Mouse (Mus musculus): ENCODE data around the gene Rps16. TPM values are rescaled to one million over a fixed set of nuclear protein-coding genes. Genes with fewer than 3 reads are reported as not detected.
"Not testable (repeated sequence)": the region's sequence is repeated elsewhere in the genome, so short reads cannot be mapped to it uniquely, and the experiment has no call there.

Rps16 gene
- polyA plus RNA-seq, 1 experiment from 2014 or later: 531 TPM

- H3K36me3 ChIP-seq (ENCODE audit: control insufficient read depth, insufficient read depth): peaks cover 13% of the 10 kb centered on the region
- H3K4me3 ChIP-seq (ENCODE audit: low read depth, low read length): no peak overlapping the region
- H3K27me3 ChIP-seq (ENCODE audit: control insufficient read depth, insufficient read depth, low read depth, low read length): no peaks in the 10 kb centered on the region
- 4% methylated on average over 4 of the region's 4 CpGs for WGBS (ENCODE audit: insufficient replicate concordance)
- H3K4me2 ChIP-seq (ENCODE audit: low read depth, low read length): no peak overlapping the region
- H3K9me3 ChIP-seq (replicated peaks; ENCODE audit: control insufficient read depth, low read length): no peaks in the 10 kb centered on the region
- no peak overlapping the region; the same call in 1 of the 2 replicates for H3K9ac ChIP-seq (ENCODE audit: low read depth, low read length)
- peak; percentile 44 for ATAC-seq (ENCODE audit: low read depth)
- H3K27ac ChIP-seq (ENCODE audit: low read length): peak overlapping the region; percentile 84
- peaks cover 50% of the 10 kb centered on the region for H3K4me1 ChIP-seq (ENCODE audit: control insufficient read depth, low read depth, low read length)
Measured at GRCm38 (mm10) chr7:28386462-28386861, 36.0 kb downstream of the Rps16 start.

GRCm38 (mm10) chr7:28386877-28387276 is 36.4 kb downstream of the Rps16 start:
- not testable (repeated sequence) for H3K27ac ChIP-seq (ENCODE audit: low read length); H3K4me3 ChIP-seq (ENCODE audit: low read depth, low read length); H3K27me3 ChIP-seq (ENCODE audit: control insufficient read depth, insufficient read depth, low read depth, low read length); ATAC-seq (ENCODE audit: low read depth); H3K4me2 ChIP-seq (ENCODE audit: low read depth, low read length); H3K9me3 ChIP-seq (replicated peaks; ENCODE audit: control insufficient read depth, low read length); H3K9ac ChIP-seq (ENCODE audit: low read depth, low read length)
- peaks cover 13% of the 10 kb centered on the region for H3K36me3 ChIP-seq (ENCODE audit: control insufficient read depth, insufficient read depth)
- peaks cover 50% of the 10 kb centered on the region for H3K4me1 ChIP-seq (ENCODE audit: control insufficient read depth, low read depth, low read length)
- WGBS (ENCODE audit: insufficient replicate concordance): 60% methylated on average over 6 of the region's 6 CpGs

GRCm38 (mm10) chr7:28387384-28387783 is 36.9 kb downstream of the Rps16 start:
- ATAC-seq (ENCODE audit: low read depth); H3K4me3 ChIP-seq (ENCODE audit: low read depth, low read length); H3K4me2 ChIP-seq (ENCODE audit: low read depth, low read length); H3K9ac ChIP-seq (ENCODE audit: low read depth, low read length); H3K27me3 ChIP-seq (ENCODE audit: control insufficient read depth, insufficient read depth, low read depth, low read length); H3K27ac ChIP-seq (ENCODE audit: low read length); H3K9me3 ChIP-seq (replicated peaks; ENCODE audit: control insufficient read depth, low read length): not testable (repeated sequence)
- 73% methylated on average over 7 of the region's 7 CpGs for WGBS (ENCODE audit: insufficient replicate concordance)
- Histone ChIP-seq H3K36me3 (ENCODE audit: control insufficient read depth, insufficient read depth) (peaks cover 13% of the 10 kb centered on the region), H3K4me1 (ENCODE audit: control insufficient read depth, low read depth, low read length) (peaks cover 46% of the 10 kb centered on the region)

GRCm38 (mm10) chr7:28390331-28390730 is 39.9 kb downstream of the Rps16 start:
- H3K4me2 ChIP-seq (ENCODE audit: low read depth, low read length): no peak overlapping the region
- H3K9ac ChIP-seq (ENCODE audit: low read depth, low read length): no peak overlapping the region
- H3K27me3 ChIP-seq (ENCODE audit: control insufficient read depth, insufficient read depth, low read depth, low read length): no peaks in the 10 kb centered on the region
- WGBS (ENCODE audit: insufficient replicate concordance): 79% methylated on average over 3 of the region's 3 CpGs
- no peak for ATAC-seq (ENCODE audit: low read depth)
- H3K27ac ChIP-seq (ENCODE audit: low read length): no peak overlapping the region
- H3K9me3 ChIP-seq (replicated peaks; ENCODE audit: control insufficient read depth, low read length): no peaks in the 10 kb centered on the region
- H3K4me1 ChIP-seq (ENCODE audit: control insufficient read depth, low read depth, low read length): peaks cover 24% of the 10 kb centered on the region
- H3K4me3 ChIP-seq (ENCODE audit: low read depth, low read length): no peak overlapping the region
- peaks cover 16% of the 10 kb centered on the region for H3K36me3 ChIP-seq (ENCODE audit: control insufficient read depth, insufficient read depth)

- Histone ChIP-seq H3K9me3 (replicated peaks; ENCODE audit: control insufficient read depth, low read length) (no peaks in the 10 kb centered on the region), H3K4me3 (ENCODE audit: low read depth, low read length) (peak within 1 kb of the TSS; percentile 82), H3K36me3 (ENCODE audit: control insufficient read depth, insufficient read depth) (peaks cover 32% of the 10 kb centered on the region), H3K27me3 (ENCODE audit: control insufficient read depth, insufficient read depth, low read depth, low read length) (no peaks in the 10 kb centered on the region), H3K27ac (ENCODE audit: low read length) (peak within 1 kb of the TSS; percentile 71), H3K9ac (ENCODE audit: low read depth, low read length) (peak within 1 kb of the TSS; percentile 81), H3K4me2 (ENCODE audit: low read depth, low read length) (peak within 1 kb of the TSS; percentile 94), H3K4me1 (ENCODE audit: control insufficient read depth, low read depth, low read length) (peaks cover 14% of the 10 kb centered on the region)
- peak; percentile 97 for ATAC-seq (ENCODE audit: low read depth)
- under 1% methylated on average over 58 of the region's 58 CpGs for WGBS (ENCODE audit: insufficient replicate concordance)
Measured at GRCm38 (mm10) chr7:28392429-28393271, 42.2 kb downstream of the Rps16 start, which contains the start of the genes Med29 and Paf1. Gene Med29, minus strand, starts transcription at chr7:28392708. Gene Paf1, plus strand, starts transcription at chr7:28392951.

GRCm38 (mm10) chr7:28393272-28393951 is 43.0 kb downstream of the Rps16 start:
- Histone ChIP-seq H3K4me3 (ENCODE audit: low read depth, low read length) (peak overlapping the region; percentile 82), H3K36me3 (ENCODE audit: control insufficient read depth, insufficient read depth) (peaks cover 33% of the 10 kb centered on the region), H3K4me1 (ENCODE audit: control insufficient read depth, low read depth, low read length) (peaks cover 14% of the 10 kb centered on the region), H3K27me3 (ENCODE audit: control insufficient read depth, insufficient read depth, low read depth, low read length) (no peaks in the 10 kb centered on the region), H3K4me2 (ENCODE audit: low read depth, low read length) (peak overlapping the region; percentile 94), H3K27ac (ENCODE audit: low read length) (peak overlapping the region; percentile 71), H3K9me3 (replicated peaks; ENCODE audit: control insufficient read depth, low read length) (no peaks in the 10 kb centered on the region), H3K9ac (ENCODE audit: low read depth, low read length) (peak overlapping the region; percentile 81)
- ATAC-seq (ENCODE audit: low read depth): no peak
- 4% methylated on average over 22 of the region's 22 CpGs for whole genome bisulfite sequencing (ENCODE audit: insufficient replicate concordance)

- Histone ChIP-seq H3K9ac (ENCODE audit: low read depth, low read length) (no peak overlapping the region), H3K9me3 (replicated peaks; ENCODE audit: control insufficient read depth, low read length) (no peaks in the 10 kb centered on the region), H3K27me3 (ENCODE audit: control insufficient read depth, insufficient read depth, low read depth, low read length) (no peaks in the 10 kb centered on the region), H3K4me3 (ENCODE audit: low read depth, low read length) (no peak overlapping the region), H3K27ac (ENCODE audit: low read length) (no peak overlapping the region), H3K4me2 (ENCODE audit: low read depth, low read length) (no peak overlapping the region), H3K36me3 (ENCODE audit: control insufficient read depth, insufficient read depth) (peaks cover 26% of the 10 kb centered on the region), H3K4me1 (ENCODE audit: control insufficient read depth, low read depth, low read length) (peaks cover 14% of the 10 kb centered on the region)
- WGBS (ENCODE audit: insufficient replicate concordance): 86% methylated on average over 4 of the region's 4 CpGs
- ATAC-seq (ENCODE audit: low read depth): no peak
Measured at GRCm38 (mm10) chr7:28395425-28395824, 45.0 kb downstream of the Rps16 start.

- H3K9ac ChIP-seq (ENCODE audit: low read depth, low read length): no peak overlapping the region
- H3K4me2 ChIP-seq (ENCODE audit: low read depth, low read length): no peak overlapping the region
- ATAC-seq (ENCODE audit: low read depth): no peak
- H3K27ac ChIP-seq (ENCODE audit: low read length): no peak overlapping the region
- WGBS (ENCODE audit: insufficient replicate concordance): 65% methylated on average over 3 of the region's 3 CpGs
- peaks cover 37% of the 10 kb centered on the region for H3K36me3 ChIP-seq (ENCODE audit: control insufficient read depth, insufficient read depth)
- H3K4me3 ChIP-seq (ENCODE audit: low read depth, low read length): no peak overlapping the region
- no peaks in the 10 kb centered on the region for H3K9me3 ChIP-seq (replicated peaks; ENCODE audit: control insufficient read depth, low read length)
- H3K27me3 ChIP-seq (ENCODE audit: control insufficient read depth, insufficient read depth, low read depth, low read length): no peaks in the 10 kb centered on the region
- peaks cover 4% of the 10 kb centered on the region for H3K4me1 ChIP-seq (ENCODE audit: control insufficient read depth, low read depth, low read length)
Measured at GRCm38 (mm10) chr7:28398000-28398399, 47.5 kb downstream of the Rps16 start.
